Mouse (Mus musculus): ENCODE measurements around the gene Ippk. TPM values are rescaled to one million over a fixed set of nuclear protein-coding genes. Genes with fewer than 3 reads are reported as not detected.

Ippk gene
- polyA plus RNA-seq (2012; rRNA removed; ENCODE audit: low replicate concordance), result 6.4 and 10.9 TPM in 2 replicates

GRCm38 (mm10) chr13:49420754-49421605 is at the start of gene Ippk:
Ippk (plus strand) TSS chr13:49421249.

GRCm38 (mm10) chr13:49492376-49493368 is 71.6 kb downstream of the Ippk start, which contains the start of gene Tes3-ps:
Tes3-ps (plus strand) TSS chr13:49493318.

GRCm38 (mm10) chr13:49504510-49504909 is 83.5 kb downstream of the Ippk start, which contains the start of gene Ecm2:
Ecm2 (plus strand) TSS chr13:49504810.

Other genes starting within 250 kb of the Ippk start
- gene Ninj1, start 233.8 kb upstream of the Ippk start, polyA plus RNA-seq (2012; rRNA removed; ENCODE audit: low replicate concordance), result 138 and 155 TPM in 2 replicates
- 93.9 and 103 TPM in 2 replicates for gene Card19, start 205.2 kb upstream of the Ippk start, polyA plus RNA-seq (2012; rRNA removed; ENCODE audit: low replicate concordance)
- gene Susd3, start 172.5 kb upstream of the Ippk start, polyA plus RNA-seq (2012; rRNA removed; ENCODE audit: low replicate concordance), result 5.6 and 6.1 TPM in 2 replicates
- 1.6 and 4.6 TPM in 2 replicates for gene Fgd3, start 100.9 kb upstream of the Ippk start, polyA plus RNA-seq (2012; rRNA removed; ENCODE audit: low replicate concordance)
- 43.7 and 55.3 TPM in 2 replicates for gene Bicd2, start 79.7 kb upstream of the Ippk start, polyA plus RNA-seq (2012; rRNA removed; ENCODE audit: low replicate concordance)
- gene Tes3-ps, start 72.1 kb downstream of the Ippk start, polyA plus RNA-seq (2012; rRNA removed; ENCODE audit: low replicate concordance), result 0.07 and 0.09 TPM in 2 replicates
- gene Ecm2, start 83.6 kb downstream of the Ippk start, polyA plus RNA-seq (2012; rRNA removed; ENCODE audit: low replicate concordance), result 5.0 and 6.9 TPM in 2 replicates
- 4.6 and 7.2 TPM in 2 replicates for gene Aspn, start 123.2 kb downstream of the Ippk start, polyA plus RNA-seq (2012; rRNA removed; ENCODE audit: low replicate concordance)
- 0.60 and 0.64 TPM in 2 replicates for gene Omd, start 161.2 kb downstream of the Ippk start, polyA plus RNA-seq (2012; rRNA removed; ENCODE audit: low replicate concordance)
- 24.3 and 30.8 TPM in 2 replicates for gene Ogn, start 186.8 kb downstream of the Ippk start, polyA plus RNA-seq (2012; rRNA removed; ENCODE audit: low replicate concordance)
- gene Cenpp, start 231.5 kb downstream of the Ippk start, polyA plus RNA-seq (2012; rRNA removed; ENCODE audit: low replicate concordance), result 0.43 and 0.71 TPM in 2 replicates
- gene Nol8, start 231.8 kb downstream of the Ippk start, polyA plus RNA-seq (2012; rRNA removed; ENCODE audit: low replicate concordance), result 1.8 and 2.8 TPM in 2 replicates